Mouse (Mus musculus): ENCODE measurements around the gene Slc12a9. TPM values are rescaled to one million over a fixed set of nuclear protein-coding genes. Genes with fewer than 3 reads are reported as not detected.

Gene Slc12a9
- 6.2 and 9.9 TPM in 2 replicates for polyA plus RNA-seq (2015; fragmentation: Nextera tagmentation; extraction: Ambion mirVana)

GRCm38 (mm10) chr5:137333512-137334174, at the start of gene Slc12a9:
TSS of gene Slc12a9 (minus strand) at chr5:137333597.

GRCm38 (mm10) chr5:137349384-137350204, 16.2 kb upstream of the Slc12a9 start, which contains the start of gene Ephb4:
TSS of gene Ephb4 (plus strand) at chr5:137350109.

GRCm38 (mm10) chr5:137314193-137315083, 19.0 kb downstream of the Slc12a9 start, which contains the start of gene Trip6:
TSS of gene Trip6 (minus strand) at chr5:137314404.

GRCm38 (mm10) chr5:137307071-137307912, 26.1 kb downstream of the Slc12a9 start, which contains the start of gene Srrt:
TSS of gene Srrt (minus strand) at chr5:137307674.

GRCm38 (mm10) chr5:137293839-137294743, 39.3 kb downstream of the Slc12a9 start, which contains the start of gene Ufsp1:
TSS of gene Ufsp1 (plus strand) at chr5:137294629.

GRCm38 (mm10) chr5:137287032-137287952, 46.1 kb downstream of the Slc12a9 start, which contains the start of gene Ache:
TSS of gene Ache (plus strand) at chr5:137287519.

Other genes with a start within 250 kb of the Slc12a9 start
- gene Trim56, start 217.4 kb downstream of the Slc12a9 start, polyA plus RNA-seq (2015; fragmentation: Nextera tagmentation; extraction: Ambion mirVana) = 15.6 and 17.3 TPM in 2 replicates
- not detected in 2 replicates for gene Muc3, start 184.3 kb downstream of the Slc12a9 start, polyA plus RNA-seq (2015; fragmentation: Nextera tagmentation; extraction: Ambion mirVana)
- gene Muc3a, start 121.2 kb downstream of the Slc12a9 start, polyA plus RNA-seq (2015; fragmentation: Nextera tagmentation; extraction: Ambion mirVana) = 0.11 and 0.23 TPM in 2 replicates
- gene Ache, start 46.1 kb downstream of the Slc12a9 start, polyA plus RNA-seq (2015; fragmentation: Nextera tagmentation; extraction: Ambion mirVana) = 18.3 and 18.7 TPM in 2 replicates
- gene Ufsp1, start 39.0 kb downstream of the Slc12a9 start, polyA plus RNA-seq (2015; fragmentation: Nextera tagmentation; extraction: Ambion mirVana) = 10.3 and 10.7 TPM in 2 replicates
- gene Srrt, start 25.9 kb downstream of the Slc12a9 start, polyA plus RNA-seq (2015; fragmentation: Nextera tagmentation; extraction: Ambion mirVana) = 69.0 and 72.3 TPM in 2 replicates
- 15.6 and 21.3 TPM in 2 replicates for gene Trip6, start 19.2 kb downstream of the Slc12a9 start, polyA plus RNA-seq (2015; fragmentation: Nextera tagmentation; extraction: Ambion mirVana)
- gene Ephb4, start 16.5 kb upstream of the Slc12a9 start, polyA plus RNA-seq (2015; fragmentation: Nextera tagmentation; extraction: Ambion mirVana) = 5.6 and 8.0 TPM in 2 replicates
- gene Zan, start 143.5 kb upstream of the Slc12a9 start, polyA plus RNA-seq (2015; fragmentation: Nextera tagmentation; extraction: Ambion mirVana) = 0.06 and 0.15 TPM in 2 replicates
- 44.1 and 45.5 TPM in 2 replicates for gene Pop7, start 168.9 kb upstream of the Slc12a9 start, polyA plus RNA-seq (2015; fragmentation: Nextera tagmentation; extraction: Ambion mirVana)
- gene Gigyf1, start 185.0 kb upstream of the Slc12a9 start, polyA plus RNA-seq (2015; fragmentation: Nextera tagmentation; extraction: Ambion mirVana) = 9.3 and 10.5 TPM in 2 replicates
- gene Epo, start 199.6 kb upstream of the Slc12a9 start, polyA plus RNA-seq (2015; fragmentation: Nextera tagmentation; extraction: Ambion mirVana) = not detected in 2 replicates
- 296 and 329 TPM in 2 replicates for gene Gnb2, start 199.9 kb upstream of the Slc12a9 start, polyA plus RNA-seq (2015; fragmentation: Nextera tagmentation; extraction: Ambion mirVana)
- not detected in 2 replicates for gene Actl6b, start 219.9 kb upstream of the Slc12a9 start, polyA plus RNA-seq (2015; fragmentation: Nextera tagmentation; extraction: Ambion mirVana)
- 43.2 and 45.5 TPM in 2 replicates for gene Tfr2, start 236.2 kb upstream of the Slc12a9 start, polyA plus RNA-seq (2015; fragmentation: Nextera tagmentation; extraction: Ambion mirVana)

Data from spleen, postnatal 0 days (tissue).